ENCODE assay signal across 8 mouse cellular contexts in genomic region chr8:111337311-111337889, GRCm38 (mm10). TPM values are rescaled to one million over a fixed set of nuclear protein-coding genes. Genes with fewer than 3 reads are reported as not detected.
DNase-seq lines count a peak whose midpoint lies in the region; ATAC-seq and TF ChIP-seq lines count a peak whose summit lies in the region.

No protein-coding gene starts in this region.

- H3K4me2 ChIP-seq in forebrain, postnatal 0 days (ENCODE audit: low read depth): peak overlapping the region; percentile 48

- peak overlapping the region; percentile 74 to 79 for H3K4me3 ChIP-seq in MEL (ENCODE audit: control insufficient read depth in 1 of 2, insufficient read depth in 1 of 2, low read depth in 2 of 2, low read length in 2 of 2)
- peak overlapping the region; percentile 33 for H3K4me3 ChIP-seq in forebrain, postnatal 0 days (ENCODE audit: low read depth, low read length)

- H3K9ac ChIP-seq in MEL (ENCODE audit: control insufficient read depth, low read depth, low read length, poor library complexity, severe bottlenecking): peak overlapping the region; percentile 81
- H3K9ac ChIP-seq in forebrain, postnatal 0 days: no peak overlapping the region

- no peaks in the 10 kb centered on the region for H3K9me3 ChIP-seq in MEL (replicated peaks; ENCODE audit: insufficient read depth, low read length)
- H3K9me3 ChIP-seq in forebrain, postnatal 0 days (ENCODE audit: low read length): no peaks in the 10 kb centered on the region

- DNase-seq in 416B (ENCODE audit: low read depth) (peak; percentile 86), MEL (ENCODE audit: low read depth, low spot score) (peak; percentile 83)
- DNase-seq in forebrain, postnatal 0 days: no peak
- DNase-seq in kidney, postnatal 14 days: peak; percentile 12
- no peak for DNase-seq in layer of hippocampus, postnatal 25 days (ENCODE audit: extremely low spot score in 1 of 2, low spot score in 1 of 2)
- no peak for DNase-seq in retina, postnatal 1 day
- DNase-seq in layer of hippocampus, adult 11-12 months (ENCODE audit: low spot score): no peak

- peaks cover 19% of the 10 kb centered on the region for H3K79me2 ChIP-seq in MEL (ENCODE audit: control insufficient read depth, insufficient read depth, low read length, poor library complexity)

- WGBS in forebrain, postnatal 0 days: 34% methylated on average over 17 of the region's 17 CpGs

- ATAC-seq in forebrain, postnatal 0 days: no peak
- ATAC-seq in megakaryocyte-erythroid progenitor cell, adult 5-6 weeks (replicated peaks; ENCODE audit: low FRiP score, low TSS enrichment, poor library complexity, severe bottlenecking): peak; percentile 63

- H3K27ac ChIP-seq in MEL (ENCODE audit: control insufficient read depth, low read depth, low read length): peak overlapping the region; percentile 83
- no peak overlapping the region for H3K27ac ChIP-seq in forebrain, postnatal 0 days (ENCODE audit: low read depth, low read length)

- no peak for TF ChIP-seq EP300 in MEL (IDR thresholded peaks at IDR 0.05; ENCODE audit: low read depth in 1 of 2, low read length in 2 of 2)

- H3K4me1 ChIP-seq in MEL (ENCODE audit: control insufficient read depth in 1 of 2, insufficient read depth in 2 of 2, low read length in 2 of 2): peaks cover 4 to 16% of the 10 kb centered on the region in 2 experiments; a peak in 3 of 4 replicates
- H3K4me1 ChIP-seq in forebrain, postnatal 0 days (ENCODE audit: insufficient read depth): no peaks in the 10 kb centered on the region

- no peak for TF ChIP-seq CTCF in MEL (IDR thresholded peaks at IDR 0.05 in 2 of 3, conservative IDR thresholded peaks at IDR 0.05 in 1 of 3; ENCODE audit: control insufficient read depth in 1 of 3, insufficient read depth in 1 of 3, low read depth in 2 of 3, low read length in 3 of 3, poor library complexity in 1 of 3, severe bottlenecking in 1 of 3)
- TF ChIP-seq CTCF in forebrain, postnatal 0 days (IDR thresholded peaks at IDR 0.05; ENCODE audit: low read depth): no peak

- no peak for TF ChIP-seq RAD21 in MEL (IDR thresholded peaks at IDR 0.05; ENCODE audit: low read depth, low read length)

- no peaks in the 10 kb centered on the region for H3K27me3 ChIP-seq in MEL (ENCODE audit: control insufficient read depth in 1 of 2, insufficient read depth in 2 of 2, low read length in 2 of 2)
- H3K27me3 ChIP-seq in forebrain, postnatal 0 days (ENCODE audit: insufficient read depth, low read length): peaks cover 14% of the 10 kb centered on the region

- TF ChIP-seq POLR2A in MEL (IDR thresholded peaks at IDR 0.05; ENCODE audit: control insufficient read depth in 1 of 2, insufficient read depth in 1 of 2, low read depth in 1 of 2, low read length in 2 of 2, poor library complexity in 1 of 2): 0 out of 4 replicates have a peak, but pooled peaks of 1 of the 2 experiments have one; percentile 18

- H3K36me3 ChIP-seq in MEL (ENCODE audit: control insufficient read depth in 1 of 2, insufficient read depth in 2 of 2, low read length in 2 of 2): peaks cover 0 to 12% of the 10 kb centered on the region in 2 experiments; a peak in 2 of 4 replicates
- H3K36me3 ChIP-seq in forebrain, postnatal 0 days (ENCODE audit: insufficient read depth): no peaks in the 10 kb centered on the region

TF ChIP-seq in MEL, 35 proteins besides CTCF, POLR2A, EP300 and RAD21:
- TF ChIP-seq KAT2A (conservative IDR thresholded peaks at IDR 0.05; ENCODE audit: low read depth, low read length): no peak
- 0 out of 2 replicates have a peak, but pooled peaks have one; percentile 43 for TF ChIP-seq MYC (IDR thresholded peaks at IDR 0.05; ENCODE audit: low read depth, low read length)
- no peak for TF ChIP-seq GABPA (IDR thresholded peaks at IDR 0.05; ENCODE audit: low read depth, low read length)
- TF ChIP-seq ETS1 (IDR thresholded peaks at IDR 0.05; ENCODE audit: low read depth, low read length): peak; percentile 40; the same call in 1 of the 2 replicates
- no peak for TF ChIP-seq TCF12 (IDR thresholded peaks at IDR 0.05; ENCODE audit: low read depth, low read length)
- 0 out of 2 replicates have a peak, but pooled peaks have one; percentile 7 for TF ChIP-seq GATA1 (IDR thresholded peaks at IDR 0.05; ENCODE audit: low read depth, low read length)
- peak; percentile 40; the same call in 1 of the 2 replicates for TF ChIP-seq ZNF384 (IDR thresholded peaks at IDR 0.05; ENCODE audit: low read depth, low read length)
- no peak for TF ChIP-seq BHLHE40 (IDR thresholded peaks at IDR 0.05; ENCODE audit: borderline replicate concordance, low read depth, low read length)
- TF ChIP-seq MXI1 (IDR thresholded peaks at IDR 0.05; ENCODE audit: low read depth, low read length): peak; percentile 17; the same call in 1 of the 2 replicates
- peak; percentile 46; the same call in 1 of the 2 replicates for TF ChIP-seq SIN3A (IDR thresholded peaks at IDR 0.05; ENCODE audit: low read length)
- peak; percentile 48; the same call in 1 of the 2 replicates for TF ChIP-seq TBP (IDR thresholded peaks at IDR 0.05; ENCODE audit: low read depth, low read length)

RNA-seq across cellular contexts. Expression of gene Mlkl, which starts 0.6 kb away (rescaled TPM):
- total RNA-seq in MEL (2012; rRNA removed): 9.3 and 12.1 TPM in 2 replicates
- 10 to 100 TPM in 1 of 2 experiments, not detected in 1; 20.1 TPM for polyA plus RNA-seq in MEL (2012; ENCODE audit: insufficient read depth in 1 of 2, insufficient read length in 2 of 2, low read depth in 1 of 2, low replicate concordance in 2 of 2, missing spikeins in 1 of 2)
- total RNA-seq in forebrain, postnatal 0 days (2014; rRNA removed): 1.4 TPM in 2 replicates
- polyA plus RNA-seq in forebrain, postnatal 0 days (2015; fragmentation: Nextera tagmentation; extraction: Ambion mirVana): 0.54 and 0.94 TPM in 2 replicates
- total RNA-seq in megakaryocyte-erythroid progenitor cell, adult 5-6 weeks (2014; fragmentation: Nextera tagmentation): 6.6 and 20.9 TPM in 2 replicates
- 13.6 and 31.6 TPM in 2 replicates for total RNA-seq in megakaryocyte-erythroid progenitor cell, adult 5-6 weeks (2017)
- under 1 TPM; 0.17 to 0.59 TPM for total RNA-seq in layer of hippocampus, postnatal 25 days (2021)

RNA-seq across cellular contexts. Expression of gene Rfwd3, which starts 37.4 kb away (rescaled TPM):
- total RNA-seq in MEL (2012; rRNA removed): 54.2 and 59.3 TPM in 2 replicates
- 10 to 100 TPM in 1 of 2 experiments, not detected in 1; 63.2 TPM for polyA plus RNA-seq in MEL (2012; ENCODE audit: insufficient read depth in 1 of 2, insufficient read length in 2 of 2, low read depth in 1 of 2, low replicate concordance in 2 of 2, missing spikeins in 1 of 2)
- 19.4 and 19.5 TPM in 2 replicates for total RNA-seq in forebrain, postnatal 0 days (2014; rRNA removed)
- polyA plus RNA-seq in forebrain, postnatal 0 days (2015; fragmentation: Nextera tagmentation; extraction: Ambion mirVana): 7.2 and 11.1 TPM in 2 replicates
- total RNA-seq in megakaryocyte-erythroid progenitor cell, adult 5-6 weeks (2014; fragmentation: Nextera tagmentation): 74.5 and 75.6 TPM in 2 replicates
- 51.3 and 63.6 TPM in 2 replicates for total RNA-seq in megakaryocyte-erythroid progenitor cell, adult 5-6 weeks (2017)
- total RNA-seq in layer of hippocampus, postnatal 25 days (2021): 10 to 100 TPM; 20.2 TPM

RNA-seq across cellular contexts. Expression of gene Fa2h, which starts 56.2 kb away (rescaled TPM):
- not detected in 2 replicates for total RNA-seq in MEL (2012; rRNA removed)
- not detected for polyA plus RNA-seq in MEL (2012; ENCODE audit: insufficient read depth in 1 of 2, insufficient read length in 2 of 2, low read depth in 1 of 2, low replicate concordance in 2 of 2, missing spikeins in 1 of 2)
- total RNA-seq in forebrain, postnatal 0 days (2014; rRNA removed): 0.29 and 0.31 TPM in 2 replicates
- polyA plus RNA-seq in forebrain, postnatal 0 days (2015; fragmentation: Nextera tagmentation; extraction: Ambion mirVana): 0.30 and 0.33 TPM in 2 replicates
- not detected in 2 replicates for total RNA-seq in megakaryocyte-erythroid progenitor cell, adult 5-6 weeks (2014; fragmentation: Nextera tagmentation)
- not detected in 2 replicates for total RNA-seq in megakaryocyte-erythroid progenitor cell, adult 5-6 weeks (2017)
- total RNA-seq in layer of hippocampus, postnatal 25 days (2021): 10 to 100 TPM; 49.1 to 51.3 TPM

Comparison
In these comparisons a context has a peak if more than half of its experiments do, and no peak if none do; other contexts are left out.
1. DNase-seq: peak in 416B (single experiment), MEL (single experiment) and kidney, postnatal 14 days (single experiment); none in forebrain, postnatal 0 days (single experiment), layer of hippocampus, postnatal 25 days (0 of 2), retina, postnatal 1 day (single experiment) and layer of hippocampus, adult 11-12 months (single experiment).
2. RNA of gene Fa2h, which starts 56.2 kb away (total RNA-seq): 49.1 to 51.3 TPM in layer of hippocampus, postnatal 25 days; 0.29 to 0.31 TPM in forebrain, postnatal 0 days, not detected in MEL and not detected in megakaryocyte-erythroid progenitor cell, adult 5-6 weeks; every median in the first group is over 10 times any median in the second.